Mouse (Mus musculus): ENCODE results near the gene Fxyd7. TPM values are rescaled to one million over a fixed set of nuclear protein-coding genes. Genes with fewer than 3 reads are reported as not detected.
A peak's percentile ranks its signal among the peaks of the same experiment; 100 is the strongest.

Fxyd7 gene
- polyA plus RNA-seq, 1 experiment from 2014 or later: 9.1 TPM

DNA sequence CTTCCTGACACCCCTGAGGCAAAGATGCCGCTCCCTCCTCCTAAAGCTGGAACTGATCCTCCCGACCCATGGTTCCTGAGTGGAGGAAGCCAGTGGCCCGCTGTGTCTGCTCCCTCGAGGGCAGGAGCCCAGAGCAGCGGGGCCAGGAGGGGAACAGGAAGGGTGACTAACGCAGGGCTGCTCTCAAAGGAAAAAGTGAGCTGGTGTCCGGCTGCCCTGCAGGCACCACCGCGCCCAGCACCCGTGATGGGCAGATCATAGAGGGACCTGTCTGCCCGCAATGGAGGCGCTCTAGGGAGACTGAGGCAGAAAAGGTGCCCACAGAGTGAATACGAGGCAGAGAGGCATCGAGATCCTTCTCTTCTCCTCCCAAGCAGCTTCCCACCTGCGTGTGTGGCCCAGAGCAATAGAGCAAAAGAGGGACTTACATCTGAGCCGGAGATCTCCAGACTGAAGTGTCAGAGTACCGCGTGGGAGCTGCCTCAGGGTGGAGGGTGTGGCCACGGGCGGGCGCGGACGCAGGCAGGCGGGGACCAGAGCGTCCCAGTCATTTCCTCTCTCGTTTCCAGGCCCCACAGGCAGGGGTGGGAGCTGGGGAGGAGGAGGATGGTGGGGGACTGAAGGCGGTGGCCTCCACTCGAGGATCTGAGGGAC is 9.5 kb downstream of the Fxyd7 start:
- no peaks in the 10 kb centered on the region for H3K4me1 ChIP-seq (ENCODE audit: insufficient read depth)
- peak overlapping the region; percentile 9; the same call in 1 of the 2 replicates for H3K27ac ChIP-seq (ENCODE audit: low read depth)
- peak overlapping the region; percentile 62 for H3K4me2 ChIP-seq
- 4% methylated on average over 28 of the region's 28 CpGs for WGBS
- no peaks in the 10 kb centered on the region for H3K36me3 ChIP-seq (ENCODE audit: insufficient read depth)
- no peak for TF ChIP-seq CTCF (IDR thresholded peaks at IDR 0.05; ENCODE audit: low read depth)
- H3K27me3 ChIP-seq (ENCODE audit: insufficient read depth, low read length): peaks cover 16% of the 10 kb centered on the region
- DNase-seq (peak; percentile 50), ATAC-seq (ENCODE audit: insufficient read depth) (peak; percentile 73)
- peak overlapping the region; percentile 36 for H3K9ac ChIP-seq
- H3K4me3 ChIP-seq (ENCODE audit: low read depth, low read length): peak overlapping the region; percentile 30
- H3K9me3 ChIP-seq (ENCODE audit: low read depth, low read length): no peaks in the 10 kb centered on the region

- no peaks in the 10 kb centered on the region for H3K36me3 ChIP-seq (ENCODE audit: insufficient read depth)
- peak overlapping the region; percentile 30; the same call in 1 of the 2 replicates for H3K4me3 ChIP-seq (ENCODE audit: low read depth, low read length)
- no peak for DNase-seq
- no peaks in the 10 kb centered on the region for H3K9me3 ChIP-seq (ENCODE audit: low read depth, low read length)
- ATAC-seq (ENCODE audit: insufficient read depth): no peak
- 0 out of 2 replicates have a peak overlapping the region, but pooled peaks have one; percentile 36 for H3K9ac ChIP-seq
- TF ChIP-seq CTCF (IDR thresholded peaks at IDR 0.05; ENCODE audit: low read depth): no peak
- 43% methylated on average over 8 of the region's 8 CpGs for WGBS
- no peaks in the 10 kb centered on the region for H3K4me1 ChIP-seq (ENCODE audit: insufficient read depth)
- peak overlapping the region; percentile 62 for H3K4me2 ChIP-seq
- H3K27me3 ChIP-seq (ENCODE audit: insufficient read depth, low read length): peaks cover 16% of the 10 kb centered on the region
- H3K27ac ChIP-seq (ENCODE audit: low read depth): no peak overlapping the region
These were observed 10.3 kb downstream of the Fxyd7 start for GRCm38 (mm10) chr7:31041023-31041407.

DNA sequence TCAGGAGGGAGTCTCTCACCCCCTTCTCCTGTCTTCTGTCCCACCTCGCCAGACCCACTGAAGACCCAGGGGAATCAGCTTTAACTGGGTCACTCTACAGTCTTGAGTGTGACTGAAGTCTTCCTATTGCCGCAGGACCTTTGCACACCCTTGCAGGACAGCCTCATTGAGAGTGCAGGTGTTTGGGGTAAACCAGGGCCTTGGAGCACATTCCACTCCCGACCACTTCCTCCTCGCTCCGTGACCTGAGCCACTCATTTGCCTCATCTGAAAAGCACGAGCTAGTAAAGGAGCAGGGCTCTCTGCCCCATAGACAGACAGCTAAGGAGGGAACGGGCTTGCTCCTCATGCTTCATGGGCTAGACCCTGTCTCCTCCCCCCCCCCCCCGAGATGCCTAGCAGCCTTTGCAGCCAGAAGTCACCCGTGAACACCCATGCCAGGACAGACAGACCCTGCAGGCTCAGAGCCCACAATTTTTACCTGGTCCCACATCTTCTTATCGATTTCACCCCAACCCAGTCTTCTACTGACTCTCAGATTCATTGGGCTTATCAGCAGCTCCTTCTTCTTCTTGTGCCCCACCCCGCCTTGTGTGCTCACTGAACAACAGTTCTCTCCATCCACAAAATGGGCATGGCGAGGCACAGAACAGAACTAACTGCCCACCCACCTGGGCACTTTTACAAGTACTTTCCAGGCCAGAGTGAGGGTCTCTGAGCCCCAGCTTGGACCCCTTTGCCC is 10.8 kb downstream of the Fxyd7 start:
- Histone ChIP-seq H3K9me3 (ENCODE audit: low read depth, low read length) (no peaks in the 10 kb centered on the region), H3K9ac (no peak overlapping the region), H3K27ac (ENCODE audit: low read depth) (no peak overlapping the region), H3K27me3 (ENCODE audit: insufficient read depth, low read length) (peaks cover 16% of the 10 kb centered on the region), H3K4me3 (ENCODE audit: low read depth, low read length) (no peak overlapping the region), H3K4me1 (ENCODE audit: insufficient read depth) (no peaks in the 10 kb centered on the region), H3K36me3 (ENCODE audit: insufficient read depth) (no peaks in the 10 kb centered on the region), H3K4me2 (no peak overlapping the region; the same call in 1 of the 2 replicates)
- ATAC-seq (ENCODE audit: insufficient read depth) (no peak), DNase-seq (no peak)
- no peak for TF ChIP-seq CTCF (IDR thresholded peaks at IDR 0.05; ENCODE audit: low read depth)
- WGBS: 69% methylated on average over 11 of the region's 12 CpGs

DNA sequence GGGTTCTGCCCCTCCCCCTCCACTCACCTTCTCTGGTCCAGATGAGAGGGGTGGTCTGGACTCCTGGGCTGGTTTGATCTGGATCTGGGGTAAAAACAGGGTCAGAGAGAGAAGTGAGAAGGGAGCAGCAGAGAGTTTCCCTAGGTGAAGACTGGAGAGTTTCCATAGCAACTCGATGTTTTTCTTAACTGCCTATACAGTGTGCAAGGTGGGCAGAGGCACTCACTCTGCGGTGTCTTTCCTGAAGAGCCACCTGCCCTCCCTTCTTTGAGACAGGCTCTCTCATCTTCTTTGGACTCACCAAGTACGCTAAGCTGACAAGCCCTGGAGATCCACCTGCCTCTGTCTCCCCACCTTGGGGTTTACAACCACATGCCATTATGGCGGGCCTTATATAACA is 12.3 kb downstream of the Fxyd7 start:
- DNase-seq (no peak), ATAC-seq (ENCODE audit: insufficient read depth) (no peak)
- 82% methylated on average over 4 of the region's 4 CpGs for WGBS
- Histone ChIP-seq H3K36me3 (ENCODE audit: insufficient read depth) (no peaks in the 10 kb centered on the region), H3K27ac (ENCODE audit: low read depth) (no peak overlapping the region), H3K9ac (no peak overlapping the region), H3K4me2 (no peak overlapping the region), H3K4me3 (ENCODE audit: low read depth, low read length) (no peak overlapping the region), H3K4me1 (ENCODE audit: insufficient read depth) (no peaks in the 10 kb centered on the region), H3K27me3 (ENCODE audit: insufficient read depth, low read length) (peaks cover 16% of the 10 kb centered on the region), H3K9me3 (ENCODE audit: low read depth, low read length) (no peaks in the 10 kb centered on the region)
- no peak for TF ChIP-seq CTCF (IDR thresholded peaks at IDR 0.05; ENCODE audit: low read depth)

GRCm38 (mm10) chr7:31037675-31038074 is 13.6 kb downstream of the Fxyd7 start:
- Histone ChIP-seq H3K27ac (ENCODE audit: low read depth) (no peak overlapping the region), H3K4me1 (ENCODE audit: insufficient read depth) (no peaks in the 10 kb centered on the region), H3K4me2 (no peak overlapping the region), H3K9ac (no peak overlapping the region), H3K9me3 (ENCODE audit: low read depth, low read length) (no peaks in the 10 kb centered on the region), H3K4me3 (ENCODE audit: low read depth, low read length) (no peak overlapping the region), H3K27me3 (ENCODE audit: insufficient read depth, low read length) (peaks cover 16% of the 10 kb centered on the region), H3K36me3 (ENCODE audit: insufficient read depth) (no peaks in the 10 kb centered on the region)
- no peak for TF ChIP-seq CTCF (IDR thresholded peaks at IDR 0.05; ENCODE audit: low read depth)
- DNase-seq (no peak), ATAC-seq (ENCODE audit: insufficient read depth) (no peak)
- 69% methylated on average over 2 of the region's 2 CpGs for WGBS

- no peak for TF ChIP-seq CTCF (IDR thresholded peaks at IDR 0.05; ENCODE audit: low read depth)
- Histone ChIP-seq H3K9me3 (ENCODE audit: low read depth, low read length) (no peaks in the 10 kb centered on the region), H3K4me3 (ENCODE audit: low read depth, low read length) (no peak overlapping the region), H3K4me1 (ENCODE audit: insufficient read depth) (no peaks in the 10 kb centered on the region), H3K9ac (no peak overlapping the region), H3K36me3 (ENCODE audit: insufficient read depth) (no peaks in the 10 kb centered on the region), H3K4me2 (no peak overlapping the region), H3K27me3 (ENCODE audit: insufficient read depth, low read length) (peaks cover 9% of the 10 kb centered on the region), H3K27ac (ENCODE audit: low read depth) (no peak overlapping the region)
- WGBS: 77% methylated on average over 7 of the region's 7 CpGs
- DNase-seq (no peak), ATAC-seq (ENCODE audit: insufficient read depth) (no peak)
These were observed 14.3 kb downstream of the Fxyd7 start for GRCm38 (mm10) chr7:31036917-31037316.

GRCm38 (mm10) chr7:31035291-31035690 is 16.0 kb downstream of the Fxyd7 start:
- no peak overlapping the region for H3K4me3 ChIP-seq (ENCODE audit: low read depth, low read length)
- no peak for TF ChIP-seq CTCF (IDR thresholded peaks at IDR 0.05; ENCODE audit: low read depth)
- no peak overlapping the region for H3K27ac ChIP-seq (ENCODE audit: low read depth)
- no peak overlapping the region for H3K4me2 ChIP-seq
- H3K36me3 ChIP-seq (ENCODE audit: insufficient read depth): no peaks in the 10 kb centered on the region
- WGBS: 69% methylated on average over 11 of the region's 11 CpGs
- no peaks in the 10 kb centered on the region for H3K27me3 ChIP-seq (ENCODE audit: insufficient read depth, low read length)
- no peak overlapping the region for H3K9ac ChIP-seq
- no peaks in the 10 kb centered on the region for H3K4me1 ChIP-seq (ENCODE audit: insufficient read depth)
- DNase-seq (no peak), ATAC-seq (ENCODE audit: insufficient read depth) (no peak)
- H3K9me3 ChIP-seq (ENCODE audit: low read depth, low read length): no peaks in the 10 kb centered on the region
